Mouse (Mus musculus) MEL (cell line): ENCODE data around the gene Golph3l.

Source experiments
- BHLHE40 ChIP-seq: IDR thresholded peaks from 2 replicates; pipeline ENCODE4 v1.6.1; 2012; ENCODE audit warnings: low read depth, mild to moderate bottlenecking, inconsistent platforms, low read length, improper control_type of control experiment, borderline replicate concordance
- CTCF ChIP-seq, 3 experiments: IDR thresholded peaks in 2 of 3; conservative IDR thresholded peaks in 1 of 3; 2 replicates each; pipeline ENCODE4 v1.5.1; 2011 to 2012; ENCODE audit warnings: low read length in 3 of 3, low read depth in 2 of 3, mild to moderate bottlenecking in 2 of 3, improper control_type of control experiment in 1 of 3, inconsistent platforms in 1 of 3, mixed read lengths in 1 of 3, moderate library complexity in 1 of 3; ENCODE audit not compliant: control insufficient read depth in 1 of 3, insufficient read depth in 1 of 3, poor library complexity in 1 of 3, severe bottlenecking in 1 of 3
- HCFC1 ChIP-seq: IDR thresholded peaks from 2 replicates; pipeline ENCODE4 v1.6.1; 2012; ENCODE audit warnings: low read depth, mild to moderate bottlenecking, inconsistent platforms, low read length, improper control_type of control experiment, moderate library complexity
- NELFE ChIP-seq: IDR thresholded peaks from 2 replicates; pipeline ENCODE4 v1.6.1; 2011; ENCODE audit warnings: low read depth, low read length, improper control_type of control experiment
- POLR2A ChIP-seq, 2 experiments: IDR thresholded peaks; 2 replicates each; pipeline ENCODE4 v1.6.1; 2011 to 2012; ENCODE audit warnings: low read length in 2 of 2, mild to moderate bottlenecking in 2 of 2, control low read depth in 1 of 2, improper control_type of control experiment in 1 of 2, low read depth in 1 of 2, moderate library complexity in 1 of 2; ENCODE audit not compliant: control insufficient read depth in 1 of 2, insufficient read depth in 1 of 2, poor library complexity in 1 of 2
- SIN3A ChIP-seq: IDR thresholded peaks from 2 replicates; pipeline ENCODE4 v1.6.1; 2012; ENCODE audit warnings: low read length, improper control_type of control experiment, inconsistent platforms
- USF1 ChIP-seq: IDR thresholded peaks from 2 replicates; pipeline ENCODE4 v1.6.1; 2014; ENCODE audit warnings: low read depth, mild to moderate bottlenecking, inconsistent platforms, low read length, improper control_type of control experiment, moderate library complexity
- ZC3H11A ChIP-seq: IDR thresholded peaks from 2 replicates; pipeline ENCODE4 v1.6.1; 2012; ENCODE audit warnings: low read depth, mild to moderate bottlenecking, inconsistent platforms, low read length, improper control_type of control experiment

DNA sequence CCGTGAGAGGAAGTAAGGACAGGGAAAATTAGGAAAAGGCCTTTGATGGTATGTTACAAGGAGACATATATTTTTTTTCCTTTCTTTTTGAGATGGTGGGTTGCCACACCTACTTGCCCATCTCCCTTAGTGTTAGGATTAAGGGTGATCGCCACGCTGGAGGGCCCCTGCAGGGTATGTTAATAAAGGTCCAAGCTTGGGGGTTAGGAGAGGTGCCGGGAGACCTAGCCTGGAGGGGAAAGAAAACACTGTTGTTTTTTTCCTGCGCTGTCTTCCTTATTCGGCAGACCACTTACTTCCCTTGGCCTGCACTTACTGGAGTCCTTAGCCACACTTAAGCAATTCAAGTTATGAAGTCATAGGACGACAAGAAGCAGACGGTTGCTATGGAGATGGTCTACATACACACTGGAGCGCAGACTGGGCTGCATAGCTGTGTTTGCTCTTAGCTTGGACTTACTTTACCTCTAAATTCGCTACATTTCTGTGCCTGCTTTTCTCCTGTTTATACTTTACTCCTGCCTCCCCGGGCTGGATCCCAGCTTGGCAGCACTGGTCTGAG lies 64.8 kb downstream of the Golph3l start:
- TF ChIP-seq POLR2A (IDR thresholded peaks at IDR 0.05; ENCODE audit: control insufficient read depth in 1 of 2, insufficient read depth in 1 of 2, low read depth in 1 of 2, low read length in 2 of 2, poor library complexity in 1 of 2) (no peak), CTCF (IDR thresholded peaks at IDR 0.05 in 2 of 3, conservative IDR thresholded peaks at IDR 0.05 in 1 of 3; ENCODE audit: control insufficient read depth in 1 of 3, insufficient read depth in 1 of 3, low read depth in 2 of 3, low read length in 3 of 3, poor library complexity in 1 of 3, severe bottlenecking in 1 of 3) (no peak), USF1 (no peak), NELFE (no peak), ZC3H11A (no peak), SIN3A (no peak), HCFC1 (no peak), BHLHE40 (no peak)
